Mouse (Mus musculus) G1E (cell line): Measurements from ENCODE around the gene Rora.

Experiments
- CTCF ChIP-seq: IDR thresholded peaks from 2 replicates; pipeline ENCODE4 v1.5.1; 2012; ENCODE audit warnings: low read depth, low read length, inconsistent platforms, mixed read lengths
- GATA1 ChIP-seq: IDR thresholded peaks from 2 replicates; pipeline ENCODE4 v1.6.1; 2012; ENCODE audit warnings: borderline replicate concordance, low read length, inconsistent platforms, mixed read lengths
- POLR2AphosphoS5 ChIP-seq: IDR thresholded peaks from 2 replicates; pipeline ENCODE4 v1.6.1; 2012; ENCODE audit warnings: low read depth, low read length, inconsistent platforms; ENCODE audit not compliant: insufficient replicate concordance
- TAL1 ChIP-seq: conservative IDR thresholded peaks from 2 replicates; pipeline ENCODE4 v1.6.1; 2012; ENCODE audit warnings: low read depth, low read length, inconsistent platforms, mixed read lengths

DNA sequence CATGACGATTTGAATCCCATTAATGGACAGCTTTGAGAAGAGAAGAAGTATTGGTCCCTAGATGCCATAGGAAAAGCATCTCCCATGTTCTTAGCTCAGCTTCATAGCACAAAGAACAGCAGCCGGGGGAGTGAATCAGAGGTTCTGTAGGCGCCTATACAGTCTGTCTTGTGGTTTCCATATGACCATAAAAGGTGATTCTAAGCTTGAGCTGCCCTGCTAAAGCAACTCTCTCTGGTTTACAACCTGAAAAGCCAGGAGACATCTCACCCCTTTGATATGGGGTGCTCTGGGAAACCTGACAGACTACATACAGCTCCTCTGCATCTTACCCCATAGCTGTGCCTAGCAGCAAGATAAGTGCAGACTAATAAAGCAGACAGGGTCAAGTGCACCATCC lies 369.7 kb downstream of the Rora start:
- TF ChIP-seq CTCF (no peak), POLR2AphosphoS5 (no peak), GATA1 (no peak), TAL1 (no peak)
